Mouse (Mus musculus): ENCODE results near the gene Sema4a. TPM values are rescaled to one million over a fixed set of nuclear protein-coding genes. Genes with fewer than 3 reads are reported as not detected.

Gene Sema4a
- 41.3 to 161 TPM (median 62.1 TPM) in 3 replicates for total RNA-seq (2017)

- ATAC-seq (replicated peaks; ENCODE audit: insufficient number of reproducible peaks, low FRiP score, low TSS enrichment, poor library complexity, severe bottlenecking): no peak
These were observed at the start of gene Sema4a for GRCm38 (mm10) chr3:88460983-88461696. TSS of gene Sema4a (minus strand) at chr3:88461182.

DNA sequence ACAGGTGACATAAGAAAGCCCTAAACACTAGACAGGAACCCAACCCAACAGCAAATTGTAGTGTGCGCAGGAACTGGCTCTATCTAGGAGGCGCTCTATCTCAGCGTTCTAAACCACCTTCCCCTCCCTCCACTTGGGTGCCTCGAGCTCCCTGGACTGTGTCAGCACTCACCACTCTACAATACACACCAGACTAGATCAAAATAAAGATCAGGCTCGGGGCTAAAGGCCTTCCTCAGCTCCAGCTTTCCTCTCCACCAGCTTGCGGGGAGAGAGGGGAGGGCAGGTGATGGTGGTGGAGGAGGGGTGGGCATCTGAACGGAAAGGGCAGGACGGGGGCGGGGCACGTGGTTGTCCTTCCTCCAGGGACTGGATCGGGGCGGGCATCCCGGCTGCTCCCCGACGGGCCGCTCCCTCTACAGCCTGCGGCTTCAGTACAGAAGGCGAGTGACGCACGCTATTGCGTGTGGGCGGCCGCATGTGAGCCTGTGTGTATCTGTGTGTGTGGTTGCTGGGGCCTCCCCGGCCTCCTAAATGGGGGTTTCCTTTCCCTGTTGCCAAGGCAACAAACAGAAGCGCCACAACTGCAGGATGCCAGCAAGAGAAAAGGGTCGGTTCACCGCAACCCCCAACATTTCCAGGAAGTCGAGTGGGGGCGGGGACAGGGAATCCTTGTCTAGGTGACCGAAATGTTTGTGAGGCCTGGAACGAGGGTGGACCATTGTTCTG is 48.9 kb upstream of the Sema4a start, which contains the start of gene Lmna:
TSS of gene Lmna (minus strand) at position 265 of the 729 bp plus-strand sequence.
- ATAC-seq (replicated peaks; ENCODE audit: insufficient number of reproducible peaks, low FRiP score, low TSS enrichment, poor library complexity, severe bottlenecking): peak; percentile 93

- no peak for ATAC-seq (replicated peaks; ENCODE audit: insufficient number of reproducible peaks, low FRiP score, low TSS enrichment, poor library complexity, severe bottlenecking)
These were observed 48.3 kb upstream of the Sema4a start for GRCm38 (mm10) chr3:88509250-88509649.

DNA sequence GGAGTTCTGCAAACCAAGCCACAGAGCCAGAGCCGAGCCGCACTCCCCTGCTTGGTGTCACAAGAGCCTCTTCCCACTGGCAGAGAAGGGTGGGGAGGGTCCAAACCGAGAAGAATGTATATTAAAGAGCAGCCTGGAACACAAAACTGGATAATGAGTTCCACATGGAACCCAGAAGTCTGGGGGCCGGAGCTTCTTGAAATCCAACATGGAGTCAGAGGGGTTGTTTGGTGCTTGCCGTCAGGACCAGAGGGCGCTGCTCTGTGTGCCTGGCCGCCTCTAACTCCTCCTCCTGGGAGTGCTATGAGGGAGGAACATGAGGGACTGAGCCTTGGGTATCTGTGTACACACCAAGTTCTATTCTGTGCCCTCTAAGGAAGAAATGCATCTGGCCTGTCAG is 44.8 kb upstream of the Sema4a start:
- ATAC-seq (replicated peaks; ENCODE audit: insufficient number of reproducible peaks, low FRiP score, low TSS enrichment, poor library complexity, severe bottlenecking): no peak

- no peak for ATAC-seq (replicated peaks; ENCODE audit: insufficient number of reproducible peaks, low FRiP score, low TSS enrichment, poor library complexity, severe bottlenecking)
These were observed 44.1 kb upstream of the Sema4a start for GRCm38 (mm10) chr3:88505081-88505480.

DNA sequence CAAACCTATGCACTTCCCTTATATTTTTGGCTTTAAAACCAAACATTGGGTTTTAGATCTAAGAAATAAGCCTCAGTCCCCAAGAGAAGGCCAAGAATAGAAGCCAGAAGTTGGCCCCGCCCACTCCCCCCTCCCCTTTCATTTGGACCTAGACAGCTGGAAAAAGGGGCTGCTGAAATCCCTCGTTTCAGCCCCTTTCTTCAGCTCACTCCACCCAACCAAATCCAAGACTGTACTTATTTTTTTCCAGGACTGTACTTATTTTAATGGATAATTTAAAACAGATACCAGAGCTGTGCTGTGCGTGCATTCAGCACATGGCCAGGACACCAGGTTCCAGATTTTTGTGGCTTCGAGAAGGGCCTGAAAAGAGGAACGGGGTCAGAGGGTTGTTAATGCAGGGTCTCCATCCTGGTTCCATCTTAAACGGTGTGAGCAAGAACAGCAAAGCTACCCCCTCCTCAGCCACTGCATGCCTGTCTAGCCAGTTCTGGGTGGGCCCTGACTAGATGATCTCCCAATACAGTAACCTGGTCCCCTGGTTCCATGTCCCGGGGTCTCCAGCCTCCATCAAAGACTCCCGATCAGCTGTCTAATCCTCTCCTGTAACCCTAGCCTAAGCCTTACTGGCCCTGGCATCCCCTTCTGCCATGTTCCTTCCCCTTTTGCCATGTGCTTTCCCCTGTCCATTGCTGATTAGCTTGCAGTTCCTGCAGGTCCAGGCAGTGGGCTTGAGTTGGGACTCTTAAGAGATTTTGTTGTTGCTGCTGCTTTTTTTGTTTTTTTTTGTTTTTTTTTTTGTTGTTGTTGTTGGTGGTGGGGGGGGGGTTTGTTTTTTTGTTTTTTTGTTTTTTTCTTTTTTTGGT is 43.1 kb upstream of the Sema4a start:
- ATAC-seq (replicated peaks; ENCODE audit: insufficient number of reproducible peaks, low FRiP score, low TSS enrichment, poor library complexity, severe bottlenecking): no peak

DNA sequence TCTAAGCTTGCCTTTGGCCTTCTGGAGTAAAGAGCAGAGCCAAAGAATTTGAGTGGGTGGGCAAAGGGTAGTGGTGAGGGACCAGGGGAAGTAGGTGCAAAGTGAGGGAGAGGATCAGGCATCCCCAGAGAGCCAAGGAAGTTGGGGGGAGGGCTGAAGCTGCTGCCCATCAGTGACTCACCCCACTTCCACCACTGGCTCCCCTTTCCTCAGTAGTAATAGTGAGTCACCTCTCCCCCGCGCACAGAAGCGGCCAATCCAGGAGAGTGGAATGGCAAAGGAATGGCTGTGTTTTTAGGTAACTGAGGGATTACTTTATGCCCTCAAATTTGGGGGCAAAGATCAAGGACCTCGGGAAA is 42.5 kb upstream of the Sema4a start:
- ATAC-seq (replicated peaks; ENCODE audit: insufficient number of reproducible peaks, low FRiP score, low TSS enrichment, poor library complexity, severe bottlenecking): no peak

DNA sequence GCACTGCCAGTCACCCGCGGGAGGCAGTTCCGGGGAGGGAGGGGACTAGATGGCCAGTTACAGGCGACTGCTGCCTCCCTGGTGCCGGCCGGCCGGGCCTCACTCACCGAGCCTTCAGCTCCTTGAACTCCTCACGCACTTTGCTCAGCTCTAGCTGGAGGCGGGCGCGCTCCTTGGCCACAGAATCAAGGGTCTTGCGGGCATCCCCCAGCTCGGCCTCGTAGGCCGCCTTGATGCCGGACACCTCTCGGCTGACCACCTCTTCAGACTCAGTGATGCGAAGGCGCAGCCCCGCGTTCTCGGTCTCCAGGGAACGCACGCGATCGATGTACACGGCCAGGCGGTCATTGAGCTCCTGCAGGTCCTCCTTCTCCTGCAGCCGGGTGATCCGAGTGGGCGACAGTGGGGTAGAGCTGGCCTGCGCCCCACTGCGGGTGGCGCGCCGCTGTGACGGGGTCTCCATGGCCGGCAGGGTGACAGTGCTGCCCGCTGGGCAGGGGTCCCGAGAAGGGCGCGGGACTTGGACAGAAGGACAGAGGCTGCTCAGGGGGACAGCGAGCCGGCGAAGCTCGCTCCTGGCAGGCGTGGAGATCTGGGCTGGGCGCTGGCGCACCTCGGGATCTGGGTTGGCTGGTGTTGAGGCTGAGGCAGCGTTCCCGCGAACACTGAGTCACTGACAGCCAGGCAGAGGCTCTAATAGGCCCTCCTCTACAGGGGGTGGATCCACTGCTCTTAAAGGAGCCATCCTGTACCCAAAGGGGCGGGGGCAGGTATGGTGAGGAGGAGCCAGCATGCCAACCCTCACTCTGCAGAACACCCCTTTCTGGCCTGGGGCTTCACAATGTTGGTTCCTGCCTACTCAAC is 41.9 kb upstream of the Sema4a start:
- peak; percentile 80 for ATAC-seq (replicated peaks; ENCODE audit: insufficient number of reproducible peaks, low FRiP score, low TSS enrichment, poor library complexity, severe bottlenecking)

DNA sequence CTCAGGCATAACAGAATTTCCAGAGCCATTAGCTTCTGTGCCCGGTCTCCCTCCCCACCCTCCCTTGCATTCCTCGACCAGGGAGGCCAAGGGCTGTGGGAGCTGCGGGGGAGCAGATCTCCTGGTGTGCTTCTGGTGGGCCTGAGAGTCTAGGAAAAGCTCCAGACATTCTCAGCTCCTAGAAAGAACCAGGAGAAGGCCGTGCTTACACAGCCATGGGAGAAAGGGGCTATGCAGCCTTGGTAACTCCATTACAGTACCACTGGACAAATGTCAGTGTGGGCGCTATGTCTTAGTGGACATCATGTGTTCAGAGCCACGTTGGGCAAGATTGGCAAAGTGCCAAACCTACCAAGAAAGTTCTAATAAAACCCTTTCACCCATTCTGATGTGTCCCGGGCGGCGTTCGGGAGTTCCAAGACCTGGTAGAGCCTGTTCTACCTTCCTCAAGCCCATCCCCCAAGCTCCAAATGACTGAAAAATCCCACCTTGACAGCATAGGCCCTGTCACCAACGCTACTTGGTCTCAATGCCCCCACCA is 41.1 kb upstream of the Sema4a start:
- ATAC-seq (replicated peaks; ENCODE audit: insufficient number of reproducible peaks, low FRiP score, low TSS enrichment, poor library complexity, severe bottlenecking): no peak

DNA sequence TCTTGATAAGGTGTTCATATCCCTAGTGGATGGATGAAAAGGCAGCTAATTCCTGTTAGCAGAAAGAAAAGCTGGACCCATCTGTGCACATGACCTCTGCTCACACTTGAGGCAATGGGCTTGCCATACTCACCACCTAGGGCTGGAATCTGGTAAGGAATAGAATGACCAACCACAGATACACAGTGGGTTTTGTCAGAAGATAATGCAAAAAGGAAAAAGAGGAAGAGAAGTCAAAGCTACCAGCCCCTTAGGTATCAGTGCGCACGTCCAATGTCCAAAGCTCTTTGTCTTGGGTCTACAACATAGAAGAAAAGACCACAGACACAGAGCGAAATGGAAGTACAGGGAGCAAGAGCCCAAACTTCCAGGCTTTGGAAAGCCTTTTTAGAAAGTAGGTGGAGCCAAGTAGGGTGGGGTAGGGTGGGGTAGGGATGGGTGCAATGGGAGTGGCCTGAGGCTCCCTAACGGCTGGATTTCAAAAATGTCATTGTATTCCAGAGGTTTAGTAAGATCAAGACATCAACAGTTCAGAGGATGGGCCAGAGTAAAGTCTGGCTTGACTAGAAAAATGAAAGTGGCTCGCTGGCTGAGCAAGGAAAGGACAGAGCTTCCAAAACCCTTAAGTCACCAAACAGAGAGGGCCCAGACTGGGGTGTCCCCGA is 40.5 kb upstream of the Sema4a start:
- no peak for ATAC-seq (replicated peaks; ENCODE audit: insufficient number of reproducible peaks, low FRiP score, low TSS enrichment, poor library complexity, severe bottlenecking)

DNA sequence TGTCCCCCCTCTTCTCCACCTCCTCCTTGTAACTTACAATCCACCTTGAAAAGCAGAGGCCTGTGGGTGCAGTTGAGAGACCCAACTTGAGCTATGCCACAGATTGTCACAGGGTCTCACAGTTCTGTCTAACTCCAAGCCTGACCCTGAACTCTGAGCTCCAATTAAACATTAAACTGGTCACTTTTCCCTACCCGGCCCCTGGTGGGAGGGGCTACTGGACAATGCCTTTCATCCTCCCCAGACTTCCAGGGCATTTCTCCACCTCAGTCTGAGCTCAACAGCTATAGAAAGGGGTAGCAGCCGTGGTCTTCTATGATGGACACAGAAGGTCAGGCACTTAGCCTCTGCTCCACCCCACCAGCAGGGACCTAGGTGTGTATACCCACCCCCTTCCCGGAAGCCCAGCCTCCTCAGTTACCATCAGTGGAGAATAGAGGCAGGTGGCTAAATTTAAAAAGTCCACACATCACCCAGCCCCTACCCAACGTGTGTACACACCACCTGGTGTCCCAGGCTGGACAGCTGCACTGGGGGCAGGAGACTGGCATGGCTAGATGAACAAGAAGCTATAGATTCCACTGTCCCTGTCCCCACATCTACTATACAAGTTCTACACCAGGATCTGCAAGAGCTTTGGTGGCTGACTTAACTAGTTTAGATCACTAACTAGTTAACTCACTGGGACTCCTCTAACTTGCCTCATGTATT is 39.8 kb upstream of the Sema4a start:
- no peak for ATAC-seq (replicated peaks; ENCODE audit: insufficient number of reproducible peaks, low FRiP score, low TSS enrichment, poor library complexity, severe bottlenecking)

DNA sequence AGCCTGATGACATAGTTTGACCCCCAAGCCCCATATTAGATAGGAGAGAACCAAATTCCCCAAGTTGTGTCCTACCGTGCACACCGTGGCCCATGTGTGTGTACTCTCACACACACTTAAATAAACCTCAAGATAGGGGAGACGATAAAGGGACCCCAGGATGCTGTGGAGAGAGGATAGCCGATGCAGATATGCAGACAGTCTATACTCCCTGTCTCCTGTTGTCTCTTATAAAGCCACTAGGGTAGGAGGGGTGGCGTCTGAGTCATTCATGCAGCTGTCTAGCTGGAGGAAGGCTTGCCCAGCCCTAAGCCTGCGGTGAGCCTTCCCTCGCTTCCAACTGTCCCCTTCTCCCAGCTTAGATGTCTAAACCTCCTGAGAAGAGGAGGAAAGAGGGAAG is 39.1 kb upstream of the Sema4a start:
- ATAC-seq (replicated peaks; ENCODE audit: insufficient number of reproducible peaks, low FRiP score, low TSS enrichment, poor library complexity, severe bottlenecking): no peak

DNA sequence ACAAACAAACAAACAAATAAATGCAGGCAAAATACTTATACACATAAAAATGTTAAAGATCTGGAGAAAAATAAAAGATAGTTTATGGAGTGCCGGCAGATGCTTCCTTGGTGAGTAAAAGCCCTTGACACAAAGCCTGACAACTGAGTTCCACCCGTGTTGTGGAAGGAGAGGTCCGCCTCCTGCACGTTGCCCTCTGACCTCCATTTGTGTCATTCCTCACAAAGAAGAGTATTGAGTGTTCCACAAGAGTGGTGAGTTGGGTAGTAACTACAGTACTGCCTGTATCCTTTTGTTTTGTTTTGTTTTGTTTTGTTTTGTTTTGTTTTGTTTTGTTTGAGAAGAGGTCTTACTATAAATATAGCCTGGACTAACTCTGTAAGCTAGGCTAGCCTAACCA is 38.6 kb upstream of the Sema4a start:
- no peak for ATAC-seq (replicated peaks; ENCODE audit: insufficient number of reproducible peaks, low FRiP score, low TSS enrichment, poor library complexity, severe bottlenecking)

- no peak for ATAC-seq (replicated peaks; ENCODE audit: insufficient number of reproducible peaks, low FRiP score, low TSS enrichment, poor library complexity, severe bottlenecking)
These were observed 34.9 kb upstream of the Sema4a start for GRCm38 (mm10) chr3:88495741-88496415.

- ATAC-seq (replicated peaks; ENCODE audit: insufficient number of reproducible peaks, low FRiP score, low TSS enrichment, poor library complexity, severe bottlenecking): no peak
These were observed 34.0 kb upstream of the Sema4a start for GRCm38 (mm10) chr3:88494836-88495628.
